Mouse (Mus musculus): ENCODE measurements around the gene Crtc3. TPM values are rescaled to one million over a fixed set of nuclear protein-coding genes. Genes with fewer than 3 reads are reported as not detected.

Crtc3 gene
- polyA plus RNA-seq, 1 experiment: 16.7 TPM

- no peak overlapping the region for H3K4me3 ChIP-seq (ENCODE audit: insufficient read depth, low read length)
- H3K27ac ChIP-seq (ENCODE audit: insufficient read depth, low read depth, low read length): no peak overlapping the region
- TF ChIP-seq POLR2A (IDR thresholded peaks at IDR 0.05; ENCODE audit: borderline replicate concordance, low read depth, low read length) (no peak), CTCF (IDR thresholded peaks at IDR 0.05; ENCODE audit: low read depth, low read length) (no peak)
- peaks cover 26% of the 10 kb centered on the region for H3K4me1 ChIP-seq (ENCODE audit: control insufficient read depth, insufficient read depth, low read length)
Observed at GRCm38 (mm10) chr7:80711496-80711895, 22.8 kb upstream of the Crtc3 start.

- H3K4me1 ChIP-seq (ENCODE audit: control insufficient read depth, insufficient read depth, low read length): peaks cover 23% of the 10 kb centered on the region
- no peak overlapping the region for H3K27ac ChIP-seq (ENCODE audit: insufficient read depth, low read depth, low read length)
- no peak overlapping the region for H3K4me3 ChIP-seq (ENCODE audit: insufficient read depth, low read length)
- TF ChIP-seq POLR2A (IDR thresholded peaks at IDR 0.05; ENCODE audit: borderline replicate concordance, low read depth, low read length): no peak
- TF ChIP-seq CTCF (IDR thresholded peaks at IDR 0.05; ENCODE audit: low read depth, low read length): no peak
Observed at GRCm38 (mm10) chr7:80710333-80710732, 21.7 kb upstream of the Crtc3 start.

- no peak overlapping the region for H3K27ac ChIP-seq (ENCODE audit: insufficient read depth, low read depth, low read length)
- TF ChIP-seq CTCF (IDR thresholded peaks at IDR 0.05; ENCODE audit: low read depth, low read length) (no peak), POLR2A (IDR thresholded peaks at IDR 0.05; ENCODE audit: borderline replicate concordance, low read depth, low read length) (no peak)
- H3K4me1 ChIP-seq (ENCODE audit: control insufficient read depth, insufficient read depth, low read length): peaks cover 9% of the 10 kb centered on the region
- no peak overlapping the region for H3K4me3 ChIP-seq (ENCODE audit: insufficient read depth, low read length)
Observed at GRCm38 (mm10) chr7:80704066-80704465, 15.4 kb upstream of the Crtc3 start.

- Histone ChIP-seq H3K4me1 (ENCODE audit: control insufficient read depth, insufficient read depth, low read length) (peaks cover 9% of the 10 kb centered on the region), H3K27ac (ENCODE audit: insufficient read depth, low read depth, low read length) (no peak overlapping the region), H3K4me3 (ENCODE audit: insufficient read depth, low read length) (no peak overlapping the region)
- TF ChIP-seq POLR2A (IDR thresholded peaks at IDR 0.05; ENCODE audit: borderline replicate concordance, low read depth, low read length): no peak
Observed at GRCm38 (mm10) chr7:80702510-80702909, 13.8 kb upstream of the Crtc3 start.

- no peak overlapping the region for H3K27ac ChIP-seq (ENCODE audit: insufficient read depth, low read depth, low read length)
- no peak for TF ChIP-seq POLR2A (IDR thresholded peaks at IDR 0.05; ENCODE audit: borderline replicate concordance, low read depth, low read length)
- no peak for TF ChIP-seq CTCF (IDR thresholded peaks at IDR 0.05; ENCODE audit: low read depth, low read length)
- peaks cover 22% of the 10 kb centered on the region for H3K4me1 ChIP-seq (ENCODE audit: control insufficient read depth, insufficient read depth, low read length)
- no peak overlapping the region for H3K4me3 ChIP-seq (ENCODE audit: insufficient read depth, low read length)
Observed at GRCm38 (mm10) chr7:80699709-80700108, 11.0 kb upstream of the Crtc3 start.

GRCm38 (mm10) chr7:80698940-80699339, 10.3 kb upstream of the Crtc3 start:
- Histone ChIP-seq H3K4me1 (ENCODE audit: control insufficient read depth, insufficient read depth, low read length) (peaks cover 22% of the 10 kb centered on the region), H3K4me3 (ENCODE audit: insufficient read depth, low read length) (no peak overlapping the region), H3K27ac (ENCODE audit: insufficient read depth, low read depth, low read length) (no peak overlapping the region)
- TF ChIP-seq POLR2A (IDR thresholded peaks at IDR 0.05; ENCODE audit: borderline replicate concordance, low read depth, low read length) (no peak), CTCF (IDR thresholded peaks at IDR 0.05; ENCODE audit: low read depth, low read length) (no peak)

GRCm38 (mm10) chr7:80697859-80698258, 9.2 kb upstream of the Crtc3 start:
- Histone ChIP-seq H3K4me1 (ENCODE audit: control insufficient read depth, insufficient read depth, low read length) (peaks cover 22% of the 10 kb centered on the region), H3K4me3 (ENCODE audit: insufficient read depth, low read length) (no peak overlapping the region), H3K27ac (ENCODE audit: insufficient read depth, low read depth, low read length) (no peak overlapping the region)
- TF ChIP-seq POLR2A (IDR thresholded peaks at IDR 0.05; ENCODE audit: borderline replicate concordance, low read depth, low read length): no peak
- no peak for TF ChIP-seq CTCF (IDR thresholded peaks at IDR 0.05; ENCODE audit: low read depth, low read length)

GRCm38 (mm10) chr7:80696903-80697302, 8.2 kb upstream of the Crtc3 start:
- no peak for TF ChIP-seq POLR2A (IDR thresholded peaks at IDR 0.05; ENCODE audit: borderline replicate concordance, low read depth, low read length)
- Histone ChIP-seq H3K4me1 (ENCODE audit: control insufficient read depth, insufficient read depth, low read length) (peaks cover 22% of the 10 kb centered on the region), H3K4me3 (ENCODE audit: insufficient read depth, low read length) (no peak overlapping the region), H3K27ac (ENCODE audit: insufficient read depth, low read depth, low read length) (no peak overlapping the region)

- TF ChIP-seq POLR2A (IDR thresholded peaks at IDR 0.05; ENCODE audit: borderline replicate concordance, low read depth, low read length): no peak
- TF ChIP-seq CTCF (IDR thresholded peaks at IDR 0.05; ENCODE audit: low read depth, low read length): no peak
- Histone ChIP-seq H3K27ac (ENCODE audit: insufficient read depth, low read depth, low read length) (no peak overlapping the region), H3K4me1 (ENCODE audit: control insufficient read depth, insufficient read depth, low read length) (peaks cover 22% of the 10 kb centered on the region), H3K4me3 (ENCODE audit: insufficient read depth, low read length) (no peak overlapping the region)
Observed at GRCm38 (mm10) chr7:80696334-80696733, 7.7 kb upstream of the Crtc3 start.

GRCm38 (mm10) chr7:80692472-80692871, 3.8 kb upstream of the Crtc3 start:
- Histone ChIP-seq H3K27ac (ENCODE audit: insufficient read depth, low read depth, low read length) (no peak overlapping the region), H3K4me1 (ENCODE audit: control insufficient read depth, insufficient read depth, low read length) (peaks cover 19% of the 10 kb centered on the region)
- TF ChIP-seq POLR2A (IDR thresholded peaks at IDR 0.05; ENCODE audit: borderline replicate concordance, low read depth, low read length) (no peak), CTCF (IDR thresholded peaks at IDR 0.05; ENCODE audit: low read depth, low read length) (no peak)

GRCm38 (mm10) chr7:80691131-80691530, 2.5 kb upstream of the Crtc3 start:
- peaks cover 15% of the 10 kb centered on the region for H3K4me1 ChIP-seq (ENCODE audit: control insufficient read depth, insufficient read depth, low read length)
- TF ChIP-seq CTCF (IDR thresholded peaks at IDR 0.05; ENCODE audit: low read depth, low read length) (no peak), POLR2A (IDR thresholded peaks at IDR 0.05; ENCODE audit: borderline replicate concordance, low read depth, low read length) (no peak)
- H3K27ac ChIP-seq (ENCODE audit: insufficient read depth, low read depth, low read length): no peak overlapping the region
- no peak overlapping the region for H3K4me3 ChIP-seq (ENCODE audit: insufficient read depth, low read length)

More at GRCm38 (mm10) chr7:80692472-80692871, 3.8 kb upstream of the Crtc3 start:
- no peak overlapping the region for H3K4me3 ChIP-seq (ENCODE audit: insufficient read depth, low read length)
